Mouse (Mus musculus) intestine, postnatal 0 days (tissue): Measurements from ENCODE around the gene Schip1. TPM values are rescaled to one million over a fixed set of nuclear protein-coding genes. Genes with fewer than 3 reads are reported as not detected.

Source experiments
- ATAC-seq: fragments of 200-750 bp; cut with Nextera tagmentation; 2 replicates; pipeline ENCODE4 v1.8.0; 2017; ENCODE audit warnings: mild to moderate bottlenecking, moderate TSS enrichment, moderate library complexity
- H3K27ac ChIP-seq: fragments of 300-500 bp; sonication (generic); 2 replicates; pipeline ENCODE4 v1.5.1; 2014; ENCODE audit warnings: mild to moderate bottlenecking, low read depth, low read length, moderate library complexity
- H3K27me3 ChIP-seq: fragments of 300-500 bp; sonication (generic); replicated peaks from 2 replicates; pipeline ENCODE4 v1.6.1; 2014; ENCODE audit warnings: low read length, mixed read lengths; ENCODE audit not compliant: control insufficient read depth, insufficient read depth
- H3K36me3 ChIP-seq: fragments of 300-500 bp; sonication (generic); 2 replicates; pipeline ENCODE4 v1.6.1; 2014; ENCODE audit warnings: mild to moderate bottlenecking, moderate library complexity; ENCODE audit not compliant: control insufficient read depth, insufficient read depth
- H3K4me1 ChIP-seq: fragments of 300-500 bp; sonication (generic); replicated peaks from 2 replicates; pipeline ENCODE4 v1.6.1; 2014; ENCODE audit warnings: antibody characterized with exemption, low read length, mixed read lengths; ENCODE audit not compliant: control insufficient read depth, insufficient read depth
- H3K4me2 ChIP-seq: fragments of 300-500 bp; sonication (generic); replicated peaks from 2 replicates; pipeline ENCODE4 v1.6.1; 2014; ENCODE audit warnings: low read depth, mild to moderate bottlenecking, moderate library complexity
- H3K4me3 ChIP-seq: fragments of 300-500 bp; sonication (generic); 2 replicates; pipeline ENCODE4 v1.5.1; 2014; ENCODE audit warnings: low read depth, low read length
- H3K9ac ChIP-seq: fragments of 300-500 bp; sonication (generic); 2 replicates; pipeline ENCODE4 v1.6.1; 2014; ENCODE audit warnings: mild to moderate bottlenecking, low read depth, low read length
- H3K9me3 ChIP-seq: fragments of 300-500 bp; sonication (generic); 2 replicates; pipeline ENCODE4 v1.6.1; 2016; ENCODE audit warnings: mixed run types; ENCODE audit not compliant: control insufficient read depth
- CTCF ChIP-seq: sonication (generic); IDR thresholded peaks from 2 replicates; pipeline ENCODE4 v1.5.1; 2016; ENCODE audit warnings: low read depth, mild to moderate bottlenecking, control low read depth, antibody characterized with exemption, moderate library complexity
- WGBS: fragments of 180-500 bp; shearing (Covaris S2); extraction: QIAGEN DNeasy Blood & Tissue Kit; methylation state at CpG from one replicate; pipeline ENCODE4 v1.1.7; 2014; 5-methylcytosine and 5-hydroxymethylcytosine counted together
- polyA plus RNA-seq: library from polyadenylated mRNA; unstranded; fragments of >200 nt; fragmentation: Nextera tagmentation; extraction: Ambion mirVana; gene quantifications from 2 replicates; pipeline ENCODE4 v1.2.1, GENCODE M21; 2015

The Schip1 gene
- polyA plus RNA-seq, 1 experiment from 2014 or later = 24.2 TPM

DNA sequence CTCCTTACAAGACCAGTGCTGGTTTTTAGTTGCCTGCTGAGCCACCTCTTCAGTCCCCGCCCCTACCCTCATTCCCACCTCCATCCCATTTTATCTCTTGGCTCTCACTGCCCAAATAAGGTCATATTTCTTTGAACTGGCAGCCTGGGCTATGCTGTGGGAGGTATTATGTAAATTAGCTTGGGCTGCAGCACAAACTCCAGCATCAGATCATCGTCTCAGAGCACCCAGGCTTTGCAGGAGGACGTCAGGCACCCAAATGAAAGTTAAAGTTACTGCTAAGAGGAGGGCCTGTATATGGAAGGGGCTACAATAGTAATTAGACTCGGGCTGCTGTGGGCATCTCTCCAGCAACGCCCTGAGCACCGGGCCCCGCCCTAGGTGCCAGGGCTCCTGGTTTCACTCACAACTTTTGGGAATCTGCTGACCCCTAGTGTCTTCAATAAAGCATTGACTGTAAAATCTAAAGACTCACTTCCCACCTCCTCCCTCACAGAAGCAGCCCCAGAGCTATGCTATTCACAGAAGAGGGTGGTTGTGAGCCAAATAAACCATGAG is 478.4 kb downstream of the Schip1 start:
- Histone ChIP-seq H3K4me2 (peak overlapping the region; percentile 43), H3K9me3 (no peaks in the 10 kb centered on the region), H3K4me1 (no peaks in the 10 kb centered on the region), H3K27me3 (no peaks in the 10 kb centered on the region), H3K4me3 (peak overlapping the region; percentile 16; the same call in 1 of the 2 replicates), H3K36me3 (no peaks in the 10 kb centered on the region), H3K9ac (no peak overlapping the region), H3K27ac (no peak overlapping the region)
- WGBS = 11% methylated on average over 7 of the region's 7 CpGs
- peak; percentile 81 for TF ChIP-seq CTCF
- peak; percentile 64 for ATAC-seq

DNA sequence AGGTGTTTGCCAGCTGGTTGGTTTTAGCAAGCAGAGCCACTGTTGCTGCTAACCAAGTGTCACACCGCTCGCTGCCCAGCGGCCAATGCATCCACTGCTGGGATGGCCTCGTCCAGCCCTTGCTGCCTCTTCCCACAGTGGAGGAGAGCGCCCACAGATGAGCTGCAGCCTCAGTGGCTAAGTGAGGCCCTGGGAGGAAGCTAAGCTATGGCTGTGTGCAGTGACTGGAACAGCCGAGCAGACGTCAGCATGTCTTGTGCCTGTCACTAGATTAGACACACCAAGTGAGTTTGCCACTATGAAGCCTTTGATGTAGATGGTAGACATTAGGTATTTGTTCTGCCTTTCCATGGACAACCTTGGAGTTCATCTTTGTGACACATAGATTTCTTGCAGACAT is 480.2 kb downstream of the Schip1 start:
- ATAC-seq = no peak
- Histone ChIP-seq H3K4me1 (no peaks in the 10 kb centered on the region), H3K9me3 (no peaks in the 10 kb centered on the region), H3K36me3 (no peaks in the 10 kb centered on the region), H3K4me2 (no peak overlapping the region), H3K4me3 (no peak overlapping the region), H3K27me3 (no peaks in the 10 kb centered on the region), H3K27ac (no peak overlapping the region), H3K9ac (no peak overlapping the region)
- WGBS = 80% methylated on average over 7 of the region's 7 CpGs
- TF ChIP-seq CTCF = no peak

DNA sequence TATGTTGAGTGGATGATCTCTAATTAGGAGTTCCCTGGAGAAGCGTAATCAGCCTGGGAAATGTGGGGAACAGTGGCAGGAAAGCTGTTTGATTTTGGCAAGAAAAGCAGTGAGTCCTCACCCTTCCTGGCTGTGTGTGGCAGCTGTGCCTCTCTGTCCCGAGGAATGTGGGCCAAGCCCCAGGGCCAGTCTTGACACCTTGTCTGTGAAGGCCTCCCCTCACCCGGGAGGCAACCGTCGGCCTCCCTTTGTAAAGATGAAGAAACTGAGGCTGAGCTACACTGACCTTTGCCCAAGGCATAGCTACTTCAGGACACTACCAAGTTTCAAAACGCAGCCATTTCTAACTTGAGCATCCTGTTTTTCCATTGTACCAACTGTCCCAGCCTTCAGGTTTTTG is 481.3 kb downstream of the Schip1 start:
- H3K9ac ChIP-seq = no peak overlapping the region
- H3K27me3 ChIP-seq = no peaks in the 10 kb centered on the region
- H3K9me3 ChIP-seq = no peaks in the 10 kb centered on the region
- H3K36me3 ChIP-seq = no peaks in the 10 kb centered on the region
- H3K4me2 ChIP-seq = no peak overlapping the region
- H3K4me1 ChIP-seq = no peaks in the 10 kb centered on the region
- H3K27ac ChIP-seq = no peak overlapping the region
- TF ChIP-seq CTCF = no peak
- no peak for ATAC-seq
- no peak overlapping the region for H3K4me3 ChIP-seq
- WGBS = 59% methylated on average over 6 of the region's 6 CpGs

DNA sequence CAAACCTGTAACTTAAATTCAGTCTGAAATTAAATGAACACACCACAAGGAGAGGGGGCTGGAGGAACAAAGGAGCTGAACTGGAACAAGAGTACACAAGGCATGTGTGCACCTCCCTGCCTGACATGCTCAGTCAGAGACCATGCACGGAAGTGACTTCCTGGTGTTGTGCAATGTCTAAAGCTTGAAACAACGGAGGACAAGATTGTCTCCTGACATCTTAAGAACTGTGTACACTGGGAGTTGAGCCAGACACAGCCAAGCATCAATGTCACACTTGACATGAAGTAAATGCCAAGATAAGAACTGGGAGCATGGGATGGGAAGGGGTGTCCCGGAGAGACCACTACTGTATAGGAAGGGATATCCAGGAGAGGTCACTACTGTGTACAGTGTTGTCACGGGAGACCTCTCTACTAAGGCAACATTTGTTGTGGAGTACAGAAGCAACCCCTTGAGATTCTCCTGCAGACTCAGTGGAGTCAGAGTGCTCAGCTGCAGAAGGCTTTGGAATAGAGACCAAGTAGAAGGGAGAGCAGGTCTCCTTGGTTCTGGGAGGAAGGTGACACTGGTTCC is 490.6 kb downstream of the Schip1 start:
- TF ChIP-seq CTCF = no peak
- Histone ChIP-seq H3K4me3 (no peak overlapping the region), H3K27ac (no peak overlapping the region), H3K36me3 (no peaks in the 10 kb centered on the region), H3K27me3 (no peaks in the 10 kb centered on the region), H3K9ac (no peak overlapping the region), H3K4me1 (no peaks in the 10 kb centered on the region), H3K9me3 (no peaks in the 10 kb centered on the region), H3K4me2 (no peak overlapping the region)
- 51% methylated on average over 4 of the region's 4 CpGs for WGBS
- ATAC-seq = no peak

DNA sequence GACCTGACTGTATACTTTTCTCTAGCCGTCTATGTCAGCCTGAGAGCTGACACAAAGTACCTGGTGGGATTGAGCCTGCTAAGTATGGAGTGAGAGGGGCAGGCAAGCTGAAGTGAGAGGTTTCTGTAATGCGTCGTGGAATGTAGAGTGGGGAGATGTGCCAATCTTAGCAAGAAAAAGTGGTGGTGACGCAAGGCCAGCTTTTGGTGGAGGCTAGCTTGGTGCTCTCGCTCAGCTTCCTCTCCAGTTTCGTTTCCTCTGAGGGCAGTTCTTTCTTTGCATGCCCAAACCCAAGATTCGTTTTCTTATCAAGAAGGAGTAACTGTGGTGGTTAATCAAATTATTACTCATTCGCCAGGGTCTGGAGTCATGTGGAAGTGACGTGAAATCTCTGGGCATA is 492.3 kb downstream of the Schip1 start:
- H3K36me3 ChIP-seq = no peaks in the 10 kb centered on the region
- no peak overlapping the region for H3K9ac ChIP-seq
- H3K27ac ChIP-seq = no peak overlapping the region
- 90% methylated on average over 9 of the region's 9 CpGs for WGBS
- no peaks in the 10 kb centered on the region for H3K27me3 ChIP-seq
- TF ChIP-seq CTCF = no peak
- no peak overlapping the region for H3K4me3 ChIP-seq
- no peaks in the 10 kb centered on the region for H3K4me1 ChIP-seq
- no peak for ATAC-seq
- no peak overlapping the region for H3K4me2 ChIP-seq
- no peaks in the 10 kb centered on the region for H3K9me3 ChIP-seq

DNA sequence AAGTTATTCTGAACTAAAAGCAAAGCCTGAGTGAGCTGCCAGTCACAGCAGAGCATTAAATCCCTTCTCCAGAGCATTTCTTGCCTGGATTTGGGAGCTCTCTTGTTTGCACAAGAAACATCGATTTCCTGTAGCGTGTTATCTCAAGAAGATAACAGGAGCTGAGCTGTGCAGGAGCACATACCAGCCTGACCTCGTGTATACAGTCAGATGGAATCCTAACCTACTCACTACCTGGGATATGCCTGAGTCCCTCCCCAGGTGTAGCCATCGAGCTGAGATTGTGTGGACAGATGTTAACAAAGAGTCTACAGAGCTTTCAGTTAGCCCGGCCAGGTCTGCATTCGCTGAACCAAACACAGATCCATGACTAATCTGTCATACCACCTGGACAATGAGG is 494.1 kb downstream of the Schip1 start:
- H3K27me3 ChIP-seq = no peaks in the 10 kb centered on the region
- no peak for ATAC-seq
- H3K4me2 ChIP-seq = no peak overlapping the region
- H3K36me3 ChIP-seq = no peaks in the 10 kb centered on the region
- no peaks in the 10 kb centered on the region for H3K9me3 ChIP-seq
- TF ChIP-seq CTCF = no peak
- no peak overlapping the region for H3K9ac ChIP-seq
- 36% methylated on average over 6 of the region's 6 CpGs for WGBS
- H3K4me1 ChIP-seq = no peaks in the 10 kb centered on the region
- H3K4me3 ChIP-seq = no peak overlapping the region
- no peak overlapping the region for H3K27ac ChIP-seq

DNA sequence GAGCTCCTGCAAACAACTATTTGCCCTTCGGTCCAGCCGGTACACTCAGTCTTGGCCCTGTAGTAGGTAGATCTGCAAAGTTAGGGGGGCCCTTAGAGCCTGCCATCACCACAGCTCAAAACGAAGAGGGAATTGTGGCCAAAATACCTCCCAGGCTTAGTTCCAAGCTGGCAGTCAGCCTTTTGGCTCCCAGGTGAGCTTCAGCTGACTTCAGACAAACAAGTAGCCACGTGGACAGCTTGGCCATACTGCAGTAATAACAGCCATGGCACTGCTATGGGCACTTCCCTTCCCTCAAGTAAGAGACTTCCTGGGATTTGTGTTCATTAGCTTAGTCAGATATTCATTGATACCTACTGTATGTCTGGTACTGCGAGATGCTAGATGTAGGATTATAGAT is 495.5 kb downstream of the Schip1 start:
- H3K4me2 ChIP-seq = no peak overlapping the region
- no peak overlapping the region for H3K27ac ChIP-seq
- H3K4me3 ChIP-seq = no peak overlapping the region
- ATAC-seq = no peak
- no peaks in the 10 kb centered on the region for H3K9me3 ChIP-seq
- no peaks in the 10 kb centered on the region for H3K27me3 ChIP-seq
- TF ChIP-seq CTCF = no peak
- H3K36me3 ChIP-seq = no peaks in the 10 kb centered on the region
- no peak overlapping the region for H3K9ac ChIP-seq
- H3K4me1 ChIP-seq = no peaks in the 10 kb centered on the region
- WGBS = 83% methylated on average over 5 of the region's 5 CpGs
